Mouse (Mus musculus) lung, postnatal 0 days (tissue): ENCODE results near the gene 6030445D17Rik. TPM values are rescaled to one million over a fixed set of nuclear protein-coding genes. Genes with fewer than 3 reads are reported as not detected.

ENCODE experiments used
- ATAC-seq: fragments of 200-750 bp; cut with Nextera tagmentation; 2 replicates; pipeline ENCODE4 v1.8.0; 2017; ENCODE audit warnings: moderate library complexity
- DNase-seq: peaks from one replicate; pipeline ENCODE4 v3.0.0-alpha.2; 2016; ENCODE audit warnings: low spot score
- H3K27ac ChIP-seq: fragments of 300-500 bp; sonication (generic); 2 replicates; pipeline ENCODE4 v1.5.1; 2014; ENCODE audit warnings: antibody characterized with exemption, mild to moderate bottlenecking, low read length, mixed read lengths
- H3K27me3 ChIP-seq: fragments of 300-500 bp; sonication (generic); replicated peaks from 2 replicates; pipeline ENCODE4 v1.6.1; 2014; ENCODE audit warnings: low read length, mixed read lengths; ENCODE audit not compliant: insufficient read depth
- H3K36me3 ChIP-seq: fragments of 300-500 bp; sonication (generic); 2 replicates; pipeline ENCODE4 v1.6.1; 2014; ENCODE audit warnings: low read length, mixed read lengths; ENCODE audit not compliant: insufficient read depth
- H3K4me1 ChIP-seq: fragments of 300-500 bp; sonication (generic); 2 replicates; pipeline ENCODE4 v1.6.1; 2014; ENCODE audit warnings: antibody characterized with exemption, low read depth, low read length, mixed read lengths; ENCODE audit not compliant: insufficient read depth
- H3K4me2 ChIP-seq: fragments of 300-500 bp; sonication (generic); replicated peaks from 2 replicates; pipeline ENCODE4 v1.6.1; 2014; ENCODE audit warnings: low read depth, mild to moderate bottlenecking, low read length, moderate library complexity, mixed read lengths
- H3K4me3 ChIP-seq: fragments of 300-500 bp; sonication (generic); 2 replicates; pipeline ENCODE4 v1.5.1; 2014; ENCODE audit warnings: low read depth, low read length
- H3K9ac ChIP-seq: fragments of 300-500 bp; sonication (generic); replicated peaks from 2 replicates; pipeline ENCODE4 v1.6.1; 2014; ENCODE audit warnings: low read depth, mild to moderate bottlenecking
- H3K9me3 ChIP-seq: fragments of 300-500 bp; sonication (generic); 2 replicates; pipeline ENCODE4 v1.6.1; 2016; ENCODE audit warnings: low read length, mixed read lengths
- CTCF ChIP-seq: IDR thresholded peaks from 2 replicates; pipeline ENCODE4 v1.5.1; 2016; ENCODE audit warnings: antibody characterized with exemption, mild to moderate bottlenecking
- EP300 ChIP-seq: IDR thresholded peaks from 2 replicates; pipeline ENCODE4 v1.6.1; 2016; ENCODE audit warnings: antibody characterized with exemption, mild to moderate bottlenecking, control low read depth
- WGBS: fragments of 180-500 bp; shearing (Covaris S2); extraction: QIAGEN DNeasy Blood & Tissue Kit; methylation state at CpG from one replicate; pipeline ENCODE4 v1.1.7; 2014; 5-methylcytosine and 5-hydroxymethylcytosine counted together
- polyA plus RNA-seq: library from polyadenylated mRNA; unstranded; fragments of >200 nt; fragmentation: Nextera tagmentation; extraction: Ambion mirVana; gene quantifications from 2 replicates; pipeline ENCODE4 v1.2.1, GENCODE M21; 2015

Gene 6030445D17Rik
- polyA plus RNA-seq, result 0.36 and 0.78 TPM in 2 replicates

DNA sequence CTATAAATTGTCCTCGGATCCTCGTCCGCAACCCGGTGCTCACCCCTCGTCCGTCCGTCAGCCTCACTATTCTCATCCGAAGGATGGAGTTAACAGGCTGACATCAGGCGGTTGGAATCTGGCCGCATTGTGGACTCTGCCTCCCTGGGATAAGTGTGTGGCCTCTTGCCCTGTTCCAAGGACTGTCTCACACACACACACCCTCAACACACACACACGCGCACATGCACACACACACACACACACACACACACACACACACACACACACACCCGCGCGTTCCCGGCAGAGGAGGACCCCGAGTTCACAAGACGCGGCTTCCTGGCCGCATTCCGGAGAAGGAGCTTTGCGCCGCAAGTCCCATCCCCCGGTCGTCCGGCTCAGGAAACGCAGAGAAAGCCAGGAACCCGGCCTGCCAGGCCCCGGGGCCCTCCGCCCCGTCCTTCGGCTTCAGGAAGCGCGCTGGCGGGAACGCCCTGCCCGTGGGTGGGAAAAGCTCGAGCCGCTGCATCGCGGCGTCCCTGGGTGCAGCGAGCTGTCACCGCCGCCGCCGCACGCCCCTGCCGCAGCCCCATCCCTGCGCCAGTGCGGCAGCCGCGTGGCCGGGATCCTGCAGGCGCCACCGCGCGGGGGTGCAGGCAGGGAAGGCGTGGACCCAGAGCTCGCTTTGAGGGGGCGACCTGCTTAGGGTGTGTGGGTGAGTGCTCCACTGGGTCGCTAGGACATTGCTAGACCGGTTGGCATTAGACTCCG, at the start of gene 6030445D17Rik:
TSS of gene 6030445D17Rik (plus strand) at position 165 of the 753 bp plus-strand sequence.
- Histone ChIP-seq H3K4me3 (peak within 1 kb of the TSS; percentile 49), H3K4me2 (peak within 1 kb of the TSS; percentile 71), H3K4me1 (peaks cover 6% of the 10 kb centered on the region; the same call in 1 of the 2 replicates), H3K27me3 (no peaks in the 10 kb centered on the region), H3K27ac (peak within 1 kb of the TSS; percentile 81), H3K9ac (peak within 1 kb of the TSS; percentile 10; the same call in 1 of the 2 replicates), H3K36me3 (no peaks in the 10 kb centered on the region), H3K9me3 (no peaks in the 10 kb centered on the region)
- ATAC-seq (peak; percentile 93), DNase-seq (peak; percentile 87)
- TF ChIP-seq EP300, result peak; percentile 73
- TF ChIP-seq CTCF, result peak; percentile 8
- 2% methylated on average over 57 of the region's 64 CpGs for WGBS

DNA sequence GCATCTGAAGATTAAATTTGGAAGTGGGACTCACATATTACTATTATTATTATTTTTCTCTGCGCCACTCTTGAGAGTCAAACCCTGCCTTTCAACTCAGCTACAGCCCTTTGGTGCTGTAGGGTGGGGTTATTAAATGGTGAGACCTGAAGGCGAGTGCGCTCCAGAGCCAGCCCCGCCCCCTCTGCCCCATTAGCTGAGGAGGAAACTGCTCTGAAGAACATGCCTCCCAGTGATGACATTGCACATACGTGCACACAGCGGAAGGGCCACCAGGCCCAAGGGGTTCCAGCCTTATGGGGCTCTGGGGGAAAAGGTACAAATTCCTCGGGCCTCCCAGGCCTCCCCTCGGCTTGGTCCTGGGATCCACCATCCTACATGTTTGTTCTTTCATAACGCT, 46.6 kb upstream of the 6030445D17Rik start:
- H3K4me3 ChIP-seq, result no peak overlapping the region
- no peaks in the 10 kb centered on the region for H3K36me3 ChIP-seq
- no peaks in the 10 kb centered on the region for H3K9me3 ChIP-seq
- no peak overlapping the region for H3K4me2 ChIP-seq
- ATAC-seq (no peak), DNase-seq (no peak)
- no peak overlapping the region for H3K9ac ChIP-seq
- H3K4me1 ChIP-seq, result no peaks in the 10 kb centered on the region; the same call in 1 of the 2 replicates
- no peaks in the 10 kb centered on the region for H3K27me3 ChIP-seq
- H3K27ac ChIP-seq, result no peak overlapping the region
- TF ChIP-seq EP300 (no peak), CTCF (no peak)
- WGBS, result 75% methylated on average over 9 of the region's 9 CpGs

GRCm38 (mm10) chr4:136418962-136419361, 43.1 kb upstream of the 6030445D17Rik start:
- Histone ChIP-seq H3K9ac (no peak overlapping the region), H3K9me3 (no peaks in the 10 kb centered on the region), H3K4me2 (no peak overlapping the region), H3K36me3 (no peaks in the 10 kb centered on the region), H3K27me3 (peaks cover 10% of the 10 kb centered on the region), H3K27ac (no peak overlapping the region), H3K4me1 (no peaks in the 10 kb centered on the region; the same call in 1 of the 2 replicates), H3K4me3 (no peak overlapping the region)
- TF ChIP-seq EP300, result no peak
- no peak for TF ChIP-seq CTCF
- no peak for ATAC-seq
- 13% methylated on average over 11 of the region's 11 CpGs for WGBS
- DNase-seq, result no peak

DNA sequence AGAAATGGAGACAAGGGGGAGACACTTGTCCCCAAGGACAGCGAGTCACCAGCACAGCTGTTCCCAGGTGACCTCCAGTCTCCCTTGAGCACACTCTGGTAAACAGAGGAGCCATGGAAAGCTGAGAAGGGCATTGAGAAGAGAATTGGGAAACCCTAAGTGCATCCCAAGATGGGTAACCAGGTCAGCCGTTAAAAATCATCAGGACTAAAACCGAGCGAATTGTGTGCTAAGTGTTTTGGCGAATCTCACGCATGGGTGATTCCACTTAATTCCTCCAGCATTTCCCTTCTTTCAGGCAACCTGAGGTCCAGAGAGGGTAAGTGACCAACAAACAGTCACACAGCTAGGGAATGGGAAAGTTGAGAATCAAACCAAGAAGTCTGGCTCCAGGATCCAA, 42.7 kb upstream of the 6030445D17Rik start:
- H3K4me3 ChIP-seq, result no peak overlapping the region
- H3K4me1 ChIP-seq, result peaks cover 4% of the 10 kb centered on the region; the same call in 1 of the 2 replicates
- no peak overlapping the region for H3K4me2 ChIP-seq
- DNase-seq, result no peak
- no peak overlapping the region for H3K9ac ChIP-seq
- no peaks in the 10 kb centered on the region for H3K36me3 ChIP-seq
- ATAC-seq, result no peak
- no peak for TF ChIP-seq EP300
- 72% methylated on average over 6 of the region's 6 CpGs for WGBS
- H3K9me3 ChIP-seq, result no peaks in the 10 kb centered on the region
- H3K27ac ChIP-seq, result no peak overlapping the region
- H3K27me3 ChIP-seq, result peaks cover 14% of the 10 kb centered on the region

GRCm38 (mm10) chr4:136423224-136423623, 38.8 kb upstream of the 6030445D17Rik start, which contains the start of gene Htr1d:
Htr1d (plus strand) TSS chr4:136423524.
- ATAC-seq (no peak), DNase-seq (no peak)
- H3K36me3 ChIP-seq, result no peaks in the 10 kb centered on the region
- no peak within 1 kb of the TSS for H3K9ac ChIP-seq
- H3K9me3 ChIP-seq, result no peaks in the 10 kb centered on the region
- H3K27ac ChIP-seq, result no peak within 1 kb of the TSS
- peak within 1 kb of the TSS; percentile 39 for H3K4me3 ChIP-seq
- 50% methylated on average over 9 of the region's 9 CpGs for WGBS
- TF ChIP-seq CTCF (no peak), EP300 (no peak)
- peaks cover 5% of the 10 kb centered on the region; the same call in 1 of the 2 replicates for H3K4me1 ChIP-seq
- peaks cover 20% of the 10 kb centered on the region for H3K27me3 ChIP-seq
- peak within 1 kb of the TSS; percentile 75 for H3K4me2 ChIP-seq

GRCm38 (mm10) chr4:136424120-136424999, 37.7 kb upstream of the 6030445D17Rik start:
- 4% methylated on average over 59 of the region's 70 CpGs for WGBS
- peak overlapping the region; percentile 75 for H3K4me2 ChIP-seq
- peak overlapping the region; percentile 39 for H3K4me3 ChIP-seq
- H3K4me1 ChIP-seq, result 0 out of 2 replicates have a peak, but pooled peaks cover 5% of the 10 kb centered on the region
- H3K36me3 ChIP-seq, result no peaks in the 10 kb centered on the region
- no peak overlapping the region for H3K27ac ChIP-seq
- H3K27me3 ChIP-seq, result peaks cover 20% of the 10 kb centered on the region
- DNase-seq, result no peak
- H3K9ac ChIP-seq, result no peak overlapping the region
- no peak for TF ChIP-seq CTCF
- TF ChIP-seq EP300, result no peak
- H3K9me3 ChIP-seq, result no peaks in the 10 kb centered on the region
- ATAC-seq, result peak; percentile 38
